Mouse (Mus musculus) heart, adult 11 months (tissue): ENCODE measurements around the gene Sfxn3.
"Not testable (repeated sequence)": the region's sequence is repeated elsewhere in the genome, so short reads cannot be mapped to it uniquely, and the experiment has no call there.

Source experiments
- DNase-seq: peaks from one replicate; pipeline ENCODE4 v3.0.0; 2022

Sfxn3 gene

GRCm38 (mm10) chr19:45018351-45018831 is 28.9 kb upstream of the Sfxn3 start:
- DNase-seq: peak; percentile 97

DNA sequence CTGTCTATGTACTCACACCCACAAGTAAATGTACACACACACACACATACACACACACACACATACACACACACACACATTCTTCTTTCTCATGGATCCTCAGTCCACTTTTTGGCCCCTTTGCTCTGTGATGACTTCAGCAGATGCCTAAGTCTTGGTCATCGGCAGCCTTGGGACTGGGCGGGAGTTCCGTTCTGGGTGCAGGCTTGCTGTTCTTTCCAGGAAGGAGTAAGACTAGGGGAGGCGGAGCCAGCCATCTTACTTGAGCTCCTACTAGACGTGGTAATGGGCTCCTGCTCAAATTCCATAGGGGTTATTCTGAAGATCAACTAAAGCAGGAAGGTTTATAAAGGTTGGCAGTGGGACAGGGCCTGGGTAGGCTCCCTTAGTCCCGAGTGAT is 27.0 kb upstream of the Sfxn3 start:
- DNase-seq: peak; percentile 99

DNA sequence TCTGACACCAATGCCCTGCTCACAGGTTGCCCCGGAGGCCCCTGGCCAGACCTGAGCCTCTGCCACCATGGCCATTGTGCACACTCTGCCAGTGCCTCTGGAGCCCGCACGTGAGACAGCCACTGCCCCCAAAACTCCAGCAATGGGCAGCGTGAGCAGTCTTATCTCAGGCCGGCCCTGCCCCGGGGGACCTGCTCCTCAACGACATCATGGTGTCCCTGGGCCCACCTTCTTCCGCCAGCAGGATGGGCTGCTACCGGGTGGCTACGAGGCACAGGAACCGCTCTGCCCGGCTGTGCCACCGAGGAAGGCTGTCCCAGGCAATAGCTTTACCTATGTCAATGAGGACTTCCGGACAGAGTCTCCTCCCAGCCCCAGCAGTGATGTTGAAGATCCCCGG is 25.9 kb upstream of the Sfxn3 start:
- no peak for DNase-seq

DNA sequence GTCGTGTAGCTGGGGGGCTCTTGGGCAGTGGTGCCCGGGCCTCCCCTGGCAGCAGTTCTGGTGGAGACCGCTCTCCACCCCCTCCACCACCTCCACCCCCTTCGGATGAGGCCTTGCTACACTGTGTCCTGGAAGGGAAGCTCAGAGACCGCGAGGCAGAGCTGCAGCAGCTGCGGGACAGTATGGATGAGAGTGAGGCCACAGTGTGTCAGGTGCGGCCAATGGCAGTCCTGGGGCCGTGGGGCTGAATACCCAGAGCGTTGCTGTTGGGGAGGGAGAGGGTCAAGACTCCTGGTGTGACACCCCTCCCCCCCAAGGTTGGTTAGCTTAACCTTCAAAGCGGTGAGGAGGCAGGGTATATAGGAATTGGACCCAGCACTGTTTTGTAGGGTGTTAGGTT is 23.3 kb upstream of the Sfxn3 start:
- DNase-seq: no peak

DNA sequence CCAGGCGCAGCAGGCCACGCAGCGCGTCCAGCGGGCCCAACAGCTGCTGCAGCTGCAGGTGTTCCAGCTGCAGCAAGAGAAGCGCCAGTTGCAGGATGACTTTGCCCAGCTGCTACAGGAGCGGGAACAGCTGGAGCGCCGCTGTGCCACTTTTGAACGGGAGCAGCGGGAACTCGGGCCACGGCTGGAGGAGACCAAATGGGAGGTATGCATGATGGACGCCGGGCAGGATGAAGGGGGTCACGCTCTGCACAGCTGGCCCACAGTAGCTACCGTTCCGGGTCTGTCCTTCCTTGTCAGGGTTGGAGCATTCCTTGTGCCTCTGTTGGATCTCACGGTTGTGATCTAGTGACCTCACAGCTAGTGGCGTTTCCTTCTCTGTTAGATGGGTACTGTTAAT is 22.5 kb upstream of the Sfxn3 start:
- DNase-seq: no peak

DNA sequence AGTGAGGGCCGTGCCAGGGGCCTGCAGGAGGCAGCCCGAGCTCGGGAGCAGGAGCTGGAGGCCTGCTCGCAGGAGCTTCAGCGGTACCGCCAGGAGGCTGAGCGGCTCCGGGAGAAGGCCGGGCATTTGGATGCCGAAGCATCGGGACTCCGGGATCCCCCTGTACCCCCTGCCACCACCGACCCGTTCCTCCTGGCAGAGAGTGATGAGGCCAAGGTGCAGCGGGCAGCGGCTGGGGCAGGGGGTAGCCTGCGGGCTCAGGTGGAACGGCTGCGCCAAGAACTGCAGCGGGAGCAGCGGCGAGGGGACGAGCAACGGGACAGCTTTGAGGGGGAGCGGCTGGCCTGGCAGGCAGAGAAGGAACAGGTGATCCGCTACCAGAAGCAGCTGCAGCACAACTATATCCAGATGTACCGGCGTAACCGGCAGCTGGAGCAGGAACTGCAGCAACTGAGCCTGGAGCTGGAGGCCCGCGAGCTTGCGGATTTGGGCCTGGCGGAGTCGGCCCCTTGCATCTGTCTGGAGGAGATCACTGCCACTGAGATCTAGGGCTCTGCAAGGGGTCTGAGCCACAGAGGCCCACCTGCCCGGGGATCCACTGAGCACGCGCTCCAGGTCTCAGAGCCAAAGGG is 21.2 kb upstream of the Sfxn3 start:
- peak; percentile 93 for DNase-seq

- DNase-seq: peak; percentile 96
Measured at GRCm38 (mm10) chr19:45026958-45027670, 20.2 kb upstream of the Sfxn3 start.

DNA sequence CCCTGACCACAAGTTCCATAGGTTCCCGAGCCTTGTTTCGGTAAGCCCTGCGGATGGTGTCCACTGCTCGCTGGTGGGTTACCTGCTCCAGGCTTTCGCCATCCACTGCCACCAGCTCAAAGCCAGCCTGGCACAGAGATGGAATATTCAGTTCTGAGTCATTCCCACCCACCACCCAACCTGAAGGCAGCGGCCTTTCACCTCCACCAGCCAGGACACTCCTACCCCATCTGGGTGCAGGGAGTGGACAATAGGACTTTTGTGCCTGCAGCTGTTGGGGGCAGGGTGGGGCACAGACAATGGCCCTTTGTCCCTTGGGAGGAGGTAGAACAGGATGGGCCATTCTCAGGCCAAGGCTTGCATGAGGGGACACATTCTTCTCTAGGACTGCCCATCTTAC is 19.5 kb upstream of the Sfxn3 start:
- DNase-seq: peak; percentile 97

GRCm38 (mm10) chr19:45028746-45029145 is 18.6 kb upstream of the Sfxn3 start:
- DNase-seq: no peak

DNA sequence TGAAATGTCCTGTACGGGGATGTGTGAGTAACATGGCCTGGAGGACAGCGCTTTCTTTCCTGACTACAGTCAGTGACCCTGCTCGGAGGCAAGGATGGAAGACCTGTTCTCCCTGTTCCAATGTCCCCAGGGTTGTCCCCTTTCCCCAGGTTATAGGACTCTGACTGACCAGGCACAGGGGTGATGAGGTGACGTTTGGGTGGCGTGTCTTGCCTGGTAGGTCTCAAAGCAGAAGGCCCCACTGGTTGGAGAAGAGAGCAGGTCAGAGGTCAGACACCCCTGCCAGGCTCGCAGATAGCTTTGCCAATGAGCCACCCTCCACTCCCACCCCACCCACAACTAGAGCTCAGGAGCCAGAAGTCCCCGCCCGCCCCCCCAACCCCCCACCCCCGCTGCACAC is 17.7 kb upstream of the Sfxn3 start:
- peak; percentile 92 for DNase-seq

DNA sequence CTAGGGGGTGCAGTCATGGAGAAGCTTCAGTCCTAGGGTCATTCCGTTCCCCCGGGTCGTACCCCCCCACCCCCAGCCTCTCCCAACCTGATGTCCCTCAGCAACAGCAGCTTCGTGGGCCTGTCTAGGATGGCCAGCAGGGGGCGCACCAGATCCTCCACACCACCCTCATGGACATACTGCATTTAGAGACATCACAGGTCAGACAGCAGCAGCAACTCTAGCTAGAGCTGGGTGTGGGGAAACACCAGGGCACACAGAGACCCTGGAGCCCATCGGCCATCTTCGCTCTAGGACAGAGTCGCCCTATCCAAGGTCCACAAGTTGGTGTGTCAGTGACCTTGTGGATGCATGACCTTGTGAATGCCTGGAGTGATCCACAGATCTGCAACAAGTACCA is 17.2 kb upstream of the Sfxn3 start:
- DNase-seq: peak; percentile 97

- peak; percentile 97 for DNase-seq
Measured at GRCm38 (mm10) chr19:45030746-45031693, 16.3 kb upstream of the Sfxn3 start.

DNA sequence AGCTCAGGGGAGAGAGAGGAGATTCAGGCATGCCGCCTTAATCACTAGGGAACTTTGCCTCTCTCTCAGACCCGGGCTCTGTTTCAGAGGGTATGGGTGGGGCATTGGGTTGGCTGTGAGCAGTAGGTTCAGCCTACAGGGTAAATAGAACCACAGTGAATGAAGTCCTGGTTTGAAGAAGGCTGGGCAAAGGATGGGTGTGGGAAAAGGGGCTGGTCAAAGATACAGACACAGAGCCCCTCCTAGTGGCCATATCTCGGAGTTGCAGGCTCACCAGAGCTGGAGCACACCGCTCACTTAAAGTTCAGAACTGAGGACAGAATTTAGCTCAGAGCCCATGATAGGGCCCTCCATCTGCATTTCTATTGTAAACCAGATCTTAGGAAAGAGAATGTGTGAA is 15.5 kb upstream of the Sfxn3 start:
- DNase-seq: peak; percentile 97

- DNase-seq: peak; percentile 94
Measured at GRCm38 (mm10) chr19:45032570-45033332, 14.6 kb upstream of the Sfxn3 start.

GRCm38 (mm10) chr19:45036867-45037266 is 10.4 kb upstream of the Sfxn3 start:
- no peak for DNase-seq

- not testable (repeated sequence) for DNase-seq
Measured at GRCm38 (mm10) chr19:45038198-45038597, 9.1 kb upstream of the Sfxn3 start.

- DNase-seq: peak; percentile 86
Measured at GRCm38 (mm10) chr19:45040214-45040613, 7.1 kb upstream of the Sfxn3 start.

GRCm38 (mm10) chr19:45044389-45044927 is 2.8 kb upstream of the Sfxn3 start:
- peak; percentile 89 for DNase-seq

GRCm38 (mm10) chr19:45045236-45045635 is 2.1 kb upstream of the Sfxn3 start:
- peak; percentile 93 for DNase-seq

DNA sequence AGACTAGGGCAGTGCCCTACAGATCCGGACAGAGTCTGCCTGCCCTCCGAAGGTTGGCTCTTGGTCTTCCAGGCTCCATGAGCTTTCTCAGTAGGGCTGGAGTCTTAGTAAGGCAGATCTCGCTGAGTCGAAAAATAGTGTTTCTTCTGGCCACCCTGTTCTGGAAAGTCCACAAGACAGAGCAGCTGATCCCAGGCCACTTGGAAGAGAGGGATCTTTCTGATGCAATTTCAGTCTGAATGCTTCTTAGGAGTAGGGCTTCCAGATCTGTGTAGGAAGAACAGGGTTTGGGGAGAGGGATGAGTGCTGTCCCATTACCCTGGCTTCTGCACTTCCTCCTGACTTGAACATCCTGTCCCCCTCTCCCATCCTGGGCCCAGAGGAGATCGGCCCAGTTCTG is 1.7 kb upstream of the Sfxn3 start, which contains the start of gene Pdzd7:
Gene Pdzd7 (minus strand): TSS at position 67 of the 400 bp plus-strand sequence.
- peak; percentile 91 for DNase-seq

GRCm38 (mm10) chr19:45046523-45047321 is 581 bp upstream of the Sfxn3 start:
- DNase-seq: peak; percentile 99
